Mouse (Mus musculus) skeletal muscle tissue, adult 2 months (tissue): ENCODE data around the gene Olfr578.

Source experiments
- DNase-seq: peaks from one replicate; pipeline ENCODE4 v3.0.0-alpha.2; 2012; ENCODE audit warnings: low read depth, low spot score

The Olfr578 gene

DNA sequence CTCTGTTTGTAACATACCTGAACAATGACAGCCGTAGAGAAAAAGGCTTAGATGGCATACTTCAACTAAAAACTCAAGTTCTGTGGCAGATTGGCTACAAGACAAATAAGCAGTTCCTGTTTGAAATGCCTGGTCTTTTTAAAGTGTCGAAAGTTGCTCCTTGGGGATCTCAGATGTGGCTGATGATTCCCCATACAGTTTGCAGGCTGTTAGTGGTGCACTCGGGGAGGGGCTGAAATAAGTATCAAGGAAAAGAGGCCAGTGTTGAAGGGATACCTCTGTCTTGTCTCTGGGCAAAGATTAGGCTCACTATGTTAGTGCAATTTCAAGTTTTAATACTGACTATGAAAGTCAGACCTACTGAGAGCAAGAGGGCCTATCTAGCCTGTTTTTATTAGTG lies at the start of gene Olfr578:
TSS of gene Olfr578 (minus strand) at position 101 of the 400 bp plus-strand sequence.
- DNase-seq: no peak

DNA sequence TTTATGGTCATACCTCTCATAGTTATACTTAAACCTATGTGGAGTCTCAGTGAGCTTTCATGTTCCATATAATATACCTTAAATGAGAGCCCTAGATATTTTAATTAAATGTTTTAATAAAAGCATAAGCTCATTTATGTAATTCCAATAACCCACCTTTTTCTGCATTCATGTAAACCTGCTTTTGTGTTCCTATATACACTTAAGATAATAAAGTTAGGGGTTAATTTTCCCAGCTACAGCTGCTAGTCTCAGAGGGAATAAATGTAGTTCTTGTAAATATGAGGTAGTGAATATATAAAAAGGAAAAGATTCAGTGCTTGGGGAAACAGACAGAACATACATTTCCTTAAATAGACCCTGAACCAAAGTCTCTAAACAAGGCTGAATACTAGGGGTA lies 48.6 kb upstream of the Olfr578 start, which contains the start of gene Olfr582:
TSS of gene Olfr582 (plus strand) at position 301 of the 400 bp plus-strand sequence.
- no peak for DNase-seq

DNA sequence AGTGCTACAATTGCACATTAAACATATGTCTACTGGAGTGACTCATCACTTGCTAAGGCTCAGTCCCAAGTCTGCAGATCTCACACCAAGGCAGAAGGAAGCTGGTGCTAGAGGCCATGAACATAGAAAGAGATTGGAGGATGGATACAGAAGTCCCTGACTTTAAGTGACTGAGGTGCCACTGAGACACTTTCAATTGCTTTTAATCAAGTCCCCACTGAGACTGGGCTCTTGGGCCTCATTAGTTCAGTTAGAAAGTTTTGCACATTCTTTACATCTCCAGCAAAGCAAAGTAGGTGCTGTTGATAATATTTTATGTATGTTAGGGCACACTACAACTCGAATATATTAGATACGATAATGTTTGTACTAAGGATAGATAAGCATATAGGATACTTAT lies 13.3 kb downstream of the Olfr578 start, which contains the start of gene Olfr577:
TSS of gene Olfr577 (minus strand) at position 101 of the 400 bp plus-strand sequence.
- DNase-seq: no peak

DNA sequence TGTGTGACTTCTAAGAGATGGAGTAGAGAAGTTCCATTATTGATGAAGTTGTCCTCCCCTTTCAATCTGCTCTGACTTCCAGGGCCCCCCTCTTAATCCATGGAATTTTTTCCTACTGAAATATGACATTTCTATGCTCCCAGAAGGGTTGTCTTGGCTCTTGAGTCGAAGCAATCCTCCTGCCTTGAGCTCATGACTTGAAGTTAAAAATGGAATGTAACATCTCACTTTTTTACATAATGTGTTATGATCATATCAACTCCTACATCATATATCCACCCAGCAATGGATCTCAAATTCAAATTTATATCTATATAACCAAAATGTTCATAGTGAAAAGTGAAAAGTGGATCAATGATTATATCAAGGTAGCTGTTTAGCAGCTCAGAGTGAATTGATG lies 14.7 kb downstream of the Olfr578 start:
- DNase-seq: no peak

DNA sequence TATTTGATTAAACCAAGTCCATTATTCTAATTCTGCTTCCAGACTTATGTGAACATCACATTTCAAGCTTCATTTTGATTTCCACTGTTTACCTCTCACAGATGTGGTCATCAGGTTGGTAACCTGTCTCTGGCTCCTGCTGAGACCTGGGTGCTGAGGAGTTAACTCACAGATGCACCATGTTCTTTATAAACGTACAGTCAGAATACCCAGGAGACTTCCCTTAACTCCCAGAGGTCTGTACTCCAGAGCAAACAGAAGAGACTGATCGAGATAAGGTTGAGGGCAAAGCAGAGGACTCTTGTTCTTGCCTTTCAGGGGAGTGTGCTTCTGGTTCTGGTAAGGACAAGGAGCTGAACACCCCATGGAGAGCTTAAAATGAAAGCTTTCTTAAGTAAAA lies 26.8 kb downstream of the Olfr578 start, which contains the start of gene Olfr576:
TSS of gene Olfr576 (plus strand) at position 301 of the 400 bp plus-strand sequence.
- DNase-seq: no peak

DNA sequence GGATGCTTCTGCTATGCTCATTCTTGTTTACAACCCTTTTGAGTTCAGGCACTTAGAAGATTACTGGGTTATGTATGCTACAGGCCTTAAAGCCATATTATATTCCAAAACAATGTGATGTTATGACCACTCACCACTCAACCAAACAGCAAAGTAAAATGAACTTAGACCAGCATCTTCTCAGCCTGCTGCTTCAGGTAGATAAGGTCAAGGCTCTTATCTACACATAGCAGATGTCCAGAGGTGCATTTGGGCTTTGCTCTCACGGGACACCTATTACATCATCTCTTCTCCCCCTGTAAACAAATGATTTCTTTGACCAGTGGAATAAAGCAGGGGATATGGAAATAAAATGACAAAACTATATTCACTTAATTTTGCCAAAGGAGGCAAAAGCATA lies 30.5 kb downstream of the Olfr578 start, which contains the start of gene Olfr575:
TSS of gene Olfr575 (minus strand) at position 183 of the 400 bp plus-strand sequence.
- DNase-seq: no peak

DNA sequence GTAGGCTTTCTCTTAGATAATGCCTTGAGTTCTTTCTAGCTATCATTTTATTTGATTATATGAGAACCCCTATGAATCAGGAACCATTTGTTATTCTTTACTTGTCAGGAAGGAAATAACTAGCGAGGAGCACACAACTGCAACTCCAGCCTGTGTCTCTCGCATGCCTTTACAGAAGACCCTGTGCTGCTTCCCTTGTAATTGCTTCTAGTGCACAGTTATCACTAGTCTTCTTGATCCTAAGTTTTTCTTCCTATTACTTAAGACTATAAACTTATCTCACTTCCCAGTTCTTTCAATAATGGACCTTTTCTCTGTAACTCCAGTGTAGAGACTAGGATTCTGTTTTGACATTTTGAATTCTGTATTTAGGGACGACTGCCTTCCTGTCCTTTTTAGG lies 31.0 kb downstream of the Olfr578 start:
- DNase-seq: no peak

DNA sequence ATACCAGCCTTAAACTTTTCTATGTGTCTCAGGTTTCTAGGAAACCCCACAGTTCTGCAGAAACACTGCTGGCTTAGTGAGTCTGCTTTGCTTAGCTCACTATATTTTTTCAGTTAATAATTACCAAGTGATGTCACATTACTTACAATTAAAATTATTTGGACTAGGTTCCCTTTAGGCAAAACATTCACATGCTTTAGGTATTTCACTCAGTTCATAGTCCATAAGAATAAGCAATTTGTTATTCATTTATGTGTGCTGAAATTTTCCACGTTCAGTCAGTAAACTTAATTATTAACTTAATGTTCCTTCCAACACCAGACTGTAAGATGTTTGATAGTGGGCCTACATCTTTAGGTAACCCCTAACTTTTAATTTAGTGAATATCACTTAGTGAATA lies 38.4 kb downstream of the Olfr578 start:
- DNase-seq: no peak

DNA sequence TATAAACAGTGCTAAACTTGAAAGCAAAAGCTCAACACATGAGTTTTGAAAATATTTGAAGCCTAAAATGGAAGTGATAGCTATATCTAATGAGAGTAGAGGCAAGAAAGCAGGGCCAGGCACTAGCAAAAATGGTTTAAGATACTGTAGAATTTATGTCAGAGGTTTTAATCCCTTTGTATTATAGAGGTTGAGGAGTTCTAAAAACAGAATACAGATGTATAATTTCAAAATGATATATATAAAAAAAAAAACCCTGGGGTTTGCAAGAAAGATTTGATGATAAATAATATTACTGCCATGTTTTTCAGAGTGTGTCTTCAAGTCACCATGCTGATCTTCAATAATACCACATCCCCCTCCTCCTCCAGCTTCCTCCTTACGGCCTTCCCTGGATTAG lies 41.0 kb downstream of the Olfr578 start, which contains the start of gene Olfr574:
TSS of gene Olfr574 (plus strand) at position 301 of the 400 bp plus-strand sequence.
- DNase-seq: no peak

DNA sequence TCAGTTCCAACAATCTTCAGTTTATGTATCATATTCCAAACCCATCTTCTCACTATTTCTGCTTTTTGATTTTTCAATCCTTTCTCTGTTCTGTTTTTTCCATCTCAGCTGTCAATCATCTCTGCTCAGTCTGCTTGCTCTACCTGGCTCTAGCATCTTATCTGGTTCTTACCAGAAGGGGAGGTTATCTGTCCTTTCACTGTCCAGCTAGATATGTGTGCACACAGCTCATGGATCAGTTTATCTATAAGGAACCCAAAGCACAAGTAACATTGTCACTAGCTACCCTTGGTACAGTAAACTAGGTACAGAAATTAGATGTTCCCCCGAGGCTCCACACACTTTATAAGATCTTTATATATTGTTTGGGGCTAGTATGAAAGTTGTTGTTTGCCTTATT lies 45.7 kb downstream of the Olfr578 start:
- DNase-seq: no peak

DNA sequence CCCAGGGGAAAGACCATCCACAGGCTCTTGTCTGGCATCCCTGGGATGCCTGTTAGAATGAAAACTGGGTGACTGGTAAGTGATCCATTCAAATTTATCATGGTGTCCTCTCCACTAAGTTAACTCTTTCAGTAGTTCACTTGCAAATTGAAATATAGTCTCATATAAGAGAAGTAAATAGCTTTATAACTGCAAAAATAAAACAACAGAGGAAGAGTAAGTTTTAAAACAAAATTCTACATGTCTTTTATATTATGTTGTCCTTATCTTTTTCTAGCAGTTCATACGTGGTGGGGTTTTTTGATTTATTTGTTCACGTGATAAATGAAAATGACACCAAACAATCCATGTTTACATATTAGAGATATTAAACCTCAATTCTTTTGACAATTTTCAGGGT lies 46.6 kb downstream of the Olfr578 start, which contains the start of gene Olfr573-ps1:
TSS of gene Olfr573-ps1 (minus strand) at position 101 of the 400 bp plus-strand sequence.
- no peak for DNase-seq
